Mouse (Mus musculus) retina, postnatal 7 days (tissue): ENCODE data around the gene Gm4307.
"Not testable (repeated sequence)": the region's sequence is repeated elsewhere in the genome, so short reads cannot be mapped to it uniquely, and the experiment has no call there.

Experiments
- DNase-seq: peaks from one replicate; pipeline ENCODE4 v3.0.0-alpha.2; 2012; ENCODE audit warnings: low read depth, low spot score

Gene Gm4307

GRCm38 (mm10) chr10:100361038-100361437, at the start of gene Gm4307:
Gene Gm4307 (plus strand): TSS chr10:100361338.
- DNase-seq: not testable (repeated sequence)

GRCm38 (mm10) chr10:100335376-100335775, 25.8 kb upstream of the Gm4307 start, which contains the start of gene Gm4301:
Gene Gm4301 (plus strand): TSS chr10:100335676.
- not testable (repeated sequence) for DNase-seq

GRCm38 (mm10) chr10:100340536-100340935, 20.6 kb upstream of the Gm4307 start, which contains the start of gene Gm4302:
Gene Gm4302 (plus strand): TSS chr10:100340836.
- not testable (repeated sequence) for DNase-seq

GRCm38 (mm10) chr10:100345672-100346071, 15.5 kb upstream of the Gm4307 start, which contains the start of gene Gm4303:
Gene Gm4303 (plus strand): TSS chr10:100345972.
- not testable (repeated sequence) for DNase-seq

GRCm38 (mm10) chr10:100350793-100351192, 10.3 kb upstream of the Gm4307 start, which contains the start of gene Gm4305:
Gene Gm4305 (plus strand): TSS chr10:100351093.
- DNase-seq: not testable (repeated sequence)

- not testable (repeated sequence) for DNase-seq
Observed at GRCm38 (mm10) chr10:100356841-100357240, 4.3 kb upstream of the Gm4307 start.

- DNase-seq: not testable (repeated sequence)
Observed at GRCm38 (mm10) chr10:100382460-100382859, 21.3 kb downstream of the Gm4307 start, which contains the start of gene Gm4312. Gene Gm4312 (minus strand): TSS chr10:100382560.

GRCm38 (mm10) chr10:100402301-100402700, 41.2 kb downstream of the Gm4307 start:
- DNase-seq: not testable (repeated sequence)
